Mouse (Mus musculus): ENCODE data around the gene Tsfm.
A peak's percentile ranks its signal among the peaks of the same experiment; 100 is the strongest.
"Not testable (repeated sequence)": the region's sequence is repeated elsewhere in the genome, so short reads cannot be mapped to it uniquely, and the experiment has no call there.

The Tsfm gene

DNA sequence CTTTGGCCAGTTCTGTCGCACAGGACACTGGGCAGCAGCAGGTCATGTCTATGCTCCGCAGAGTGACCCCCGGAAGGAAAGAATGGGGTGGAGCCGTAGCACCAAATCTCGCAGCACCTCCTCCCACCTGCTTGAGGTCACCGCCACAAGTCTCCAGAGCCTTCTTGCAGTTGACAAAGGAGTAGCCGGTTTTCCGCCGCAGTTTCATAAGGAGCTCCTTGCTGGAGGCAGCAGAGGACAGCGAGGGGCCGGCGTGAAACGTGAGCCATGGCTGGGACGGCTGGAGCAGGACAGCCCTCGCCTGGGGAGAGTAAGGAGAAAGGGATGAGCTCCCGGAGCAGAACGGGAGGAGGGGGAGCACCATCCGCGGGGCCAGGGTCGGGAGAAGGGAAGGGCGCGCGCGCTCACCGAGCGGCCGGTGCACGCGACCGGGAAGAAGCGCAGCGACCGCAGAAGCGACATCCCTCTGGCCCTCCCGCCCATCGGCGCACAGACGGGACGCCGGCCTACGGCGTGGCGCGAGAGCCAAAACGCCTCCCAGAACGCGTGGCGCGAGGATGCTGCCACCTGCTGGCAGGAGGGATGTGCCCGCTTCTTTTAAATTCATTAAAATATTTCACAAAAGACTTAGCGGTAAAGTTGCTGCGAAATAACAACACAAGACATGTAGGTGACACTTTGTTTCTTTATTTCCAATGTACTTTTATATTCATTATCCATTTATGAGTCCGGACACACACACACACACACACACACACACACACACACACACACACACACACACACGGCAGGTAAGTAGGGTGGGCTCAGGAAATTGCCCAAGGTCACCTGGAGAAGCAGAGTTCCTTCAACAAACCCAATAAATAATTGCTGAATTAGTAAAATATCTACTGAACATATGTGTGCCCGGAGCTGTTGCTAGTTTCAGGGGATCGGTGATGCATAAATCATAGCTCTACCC lies at the start of gene Tsfm:
TSS of gene Tsfm (minus strand) at position 505 of the 961 bp plus-strand sequence.
- peak; percentile 73 for DNase-seq (ENCODE audit: low read depth, low spot score)

DNA sequence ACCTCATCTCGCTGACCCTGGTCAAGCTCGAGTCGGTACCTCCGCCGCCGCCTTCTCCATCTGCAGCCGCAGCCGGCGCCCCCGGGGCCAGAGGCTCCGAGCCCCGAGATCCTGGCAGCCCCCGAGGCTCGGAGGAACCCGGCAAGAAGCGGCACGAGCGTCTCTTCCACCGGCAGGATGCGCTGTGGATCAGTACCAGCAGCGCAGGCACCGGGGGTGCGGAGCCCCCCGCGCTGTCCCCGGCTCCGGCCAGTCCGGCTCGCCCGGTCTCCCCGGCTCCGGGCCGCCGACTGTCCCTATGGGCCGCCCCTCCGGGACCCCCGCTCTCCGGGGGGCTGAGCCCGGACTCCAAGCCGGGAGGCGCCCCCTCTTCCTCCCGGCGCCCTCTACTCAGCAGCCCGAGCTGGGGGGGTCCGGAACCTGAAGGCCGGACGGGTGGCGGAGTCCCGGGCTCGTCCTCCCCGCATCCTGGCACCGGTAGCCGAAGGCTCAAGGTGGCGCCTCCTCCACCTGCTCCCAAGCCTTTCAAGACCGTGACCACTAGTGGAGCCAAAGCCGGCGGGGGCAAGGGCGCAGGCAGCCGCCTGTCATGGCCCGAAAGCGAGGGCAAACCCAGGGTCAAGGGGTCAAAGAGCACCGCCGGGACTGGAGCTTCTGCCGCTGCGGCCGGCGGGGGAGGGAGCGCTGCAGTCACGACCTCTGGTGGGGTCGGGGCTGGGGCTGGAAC lies 49.2 kb upstream of the Tsfm start:
- DNase-seq (ENCODE audit: low read depth, low spot score) = no peak

GRCm38 (mm10) chr10:127078677-127079575 lies 48.3 kb upstream of the Tsfm start:
- DNase-seq (ENCODE audit: low read depth, low spot score) = no peak

GRCm38 (mm10) chr10:127078001-127078676 lies 47.5 kb upstream of the Tsfm start:
- no peak for DNase-seq (ENCODE audit: low read depth, low spot score)

DNA sequence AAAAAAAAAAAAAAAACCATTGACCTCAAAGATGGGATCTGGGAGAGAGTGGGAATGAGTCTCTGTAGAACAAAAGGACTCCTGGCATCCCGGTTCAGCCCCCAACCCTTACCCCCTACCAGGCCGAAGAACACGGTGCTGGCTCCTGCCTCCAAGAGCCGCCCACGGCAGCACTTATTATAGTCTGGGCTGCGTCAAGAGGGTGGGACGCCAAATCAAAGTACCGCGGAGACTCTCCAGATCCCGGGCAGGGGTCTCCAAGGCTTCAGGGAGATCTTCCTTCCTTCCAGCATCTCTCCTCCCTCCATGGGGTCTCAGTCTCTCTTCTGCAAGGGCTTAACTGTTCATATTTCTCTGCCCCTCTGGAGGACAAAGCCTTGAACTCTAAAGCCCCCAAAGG lies 46.9 kb upstream of the Tsfm start:
- DNase-seq (ENCODE audit: low read depth, low spot score) = no peak

DNA sequence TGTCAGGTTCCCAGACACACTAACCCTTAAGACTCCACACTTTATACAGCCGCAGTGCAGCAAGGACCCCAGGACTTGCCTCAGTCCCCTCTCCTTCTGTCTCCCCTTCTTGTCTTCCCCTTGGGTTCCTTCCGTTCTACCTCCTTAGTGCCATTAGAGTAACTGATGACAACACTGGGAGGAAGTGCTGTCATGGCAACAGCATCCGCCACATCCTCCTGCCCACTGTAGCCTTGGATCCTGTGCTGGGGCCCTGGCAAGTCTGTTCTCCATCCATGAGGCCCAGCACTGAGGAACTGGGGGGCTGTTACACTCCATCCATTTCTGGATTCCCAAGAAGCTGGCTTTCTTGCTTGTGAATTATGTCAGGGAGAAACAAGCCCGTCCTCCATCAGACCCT lies 45.4 kb upstream of the Tsfm start:
- no peak for DNase-seq (ENCODE audit: low read depth, low spot score)

DNA sequence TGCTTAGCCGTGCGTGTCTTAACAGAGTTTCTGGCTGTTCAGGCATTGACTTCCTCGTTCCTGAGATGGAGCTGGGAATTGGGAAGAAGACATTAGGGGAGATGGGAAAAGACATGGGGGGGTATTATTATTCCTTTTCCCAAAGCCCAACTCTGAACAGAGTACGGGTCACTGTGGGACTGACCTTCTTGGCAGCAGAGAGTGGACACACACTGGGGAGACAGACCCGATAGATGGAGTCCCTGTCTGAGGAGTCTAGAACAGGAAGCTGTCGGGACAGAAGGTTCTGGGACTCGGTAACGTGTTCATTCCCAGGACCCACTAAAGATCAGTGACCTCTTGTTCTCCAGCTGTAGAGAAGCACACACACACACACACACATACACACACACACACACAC lies 45.0 kb upstream of the Tsfm start:
- no peak for DNase-seq (ENCODE audit: low read depth, low spot score)

DNA sequence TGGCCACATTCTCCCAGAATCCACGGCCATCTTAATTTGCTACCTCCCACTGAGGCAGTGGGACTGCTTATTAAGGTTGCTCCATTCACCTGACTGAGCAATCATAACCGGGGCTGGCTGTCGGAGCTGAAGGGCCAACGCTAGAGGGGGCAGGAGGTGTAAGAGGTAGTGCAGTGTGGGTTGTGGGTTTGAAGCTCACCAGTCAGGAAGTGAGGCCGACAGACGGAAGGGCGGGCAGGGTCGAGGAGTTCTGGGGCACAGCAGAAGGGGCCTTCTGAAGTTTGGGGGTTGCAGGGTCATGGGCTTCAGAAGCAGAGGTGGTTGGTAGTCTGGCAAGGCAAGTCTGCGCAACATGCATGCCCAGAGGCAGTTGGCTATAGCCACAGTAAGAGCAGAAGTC lies 44.4 kb upstream of the Tsfm start, which contains the start of gene Agap2:
TSS of gene Agap2 (plus strand) at position 205 of the 400 bp plus-strand sequence.
- DNase-seq (ENCODE audit: low read depth, low spot score) = no peak

DNA sequence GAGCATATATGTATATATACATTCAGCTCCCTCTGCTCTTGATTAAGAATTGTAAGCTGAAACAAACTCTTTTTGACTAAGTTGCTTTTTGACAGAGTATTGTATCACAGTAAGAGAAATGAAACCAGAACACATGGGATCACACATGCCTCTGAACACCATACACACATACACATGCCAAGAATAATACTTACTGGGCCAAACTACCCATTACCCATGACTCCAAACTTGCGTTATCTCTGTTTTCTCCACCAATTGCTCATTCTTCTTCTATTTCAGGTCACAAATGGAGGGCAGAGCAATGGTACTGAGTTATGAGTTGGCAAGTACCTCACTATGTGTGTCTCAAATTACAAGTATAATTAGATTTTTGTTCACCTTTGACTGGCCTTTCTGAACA lies 43.3 kb upstream of the Tsfm start:
- no peak for DNase-seq (ENCODE audit: low read depth, low spot score)

GRCm38 (mm10) chr10:127072969-127073368 lies 42.3 kb upstream of the Tsfm start:
- not testable (repeated sequence) for DNase-seq (ENCODE audit: low read depth, low spot score)

DNA sequence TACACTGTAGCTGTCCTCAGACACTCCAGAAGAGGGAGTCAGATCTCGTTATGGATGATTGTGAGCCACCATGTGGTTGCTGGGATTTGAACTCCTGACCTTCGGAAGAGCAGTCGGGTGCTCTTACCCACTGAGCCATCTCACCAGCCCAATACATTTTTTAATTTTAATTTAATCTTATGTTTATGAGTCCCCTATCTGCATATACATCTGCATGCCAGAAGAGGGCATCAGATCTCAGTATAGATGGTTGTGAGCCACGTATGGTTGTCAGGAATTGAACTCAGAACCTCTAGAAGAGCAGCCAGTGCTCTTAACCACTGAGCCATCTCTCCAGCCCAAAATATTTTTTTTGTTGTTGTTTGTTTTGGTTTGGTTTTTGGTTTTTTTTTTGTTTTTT lies 41.6 kb upstream of the Tsfm start:
- not testable (repeated sequence) for DNase-seq (ENCODE audit: low read depth, low spot score)

DNA sequence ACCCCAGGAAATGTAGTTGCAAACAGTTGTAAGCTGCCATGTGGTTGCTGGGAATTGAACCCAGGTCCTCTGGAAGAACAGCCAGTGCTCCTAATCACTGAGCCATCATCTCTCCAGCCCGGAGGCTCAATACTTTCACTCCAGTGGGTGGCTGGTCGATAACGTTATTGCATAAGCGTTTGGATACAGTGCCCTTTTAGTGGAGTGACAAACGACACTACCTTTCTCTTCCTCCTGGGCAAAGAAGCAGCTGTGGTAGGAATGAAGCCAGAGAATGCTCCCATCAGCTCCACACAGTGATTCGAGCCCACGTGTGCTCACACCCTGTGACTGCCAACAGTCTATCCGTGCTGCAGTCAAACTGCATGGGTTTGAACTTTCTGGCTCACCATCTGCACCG lies 40.6 kb upstream of the Tsfm start:
- no peak for DNase-seq (ENCODE audit: low read depth, low spot score)

DNA sequence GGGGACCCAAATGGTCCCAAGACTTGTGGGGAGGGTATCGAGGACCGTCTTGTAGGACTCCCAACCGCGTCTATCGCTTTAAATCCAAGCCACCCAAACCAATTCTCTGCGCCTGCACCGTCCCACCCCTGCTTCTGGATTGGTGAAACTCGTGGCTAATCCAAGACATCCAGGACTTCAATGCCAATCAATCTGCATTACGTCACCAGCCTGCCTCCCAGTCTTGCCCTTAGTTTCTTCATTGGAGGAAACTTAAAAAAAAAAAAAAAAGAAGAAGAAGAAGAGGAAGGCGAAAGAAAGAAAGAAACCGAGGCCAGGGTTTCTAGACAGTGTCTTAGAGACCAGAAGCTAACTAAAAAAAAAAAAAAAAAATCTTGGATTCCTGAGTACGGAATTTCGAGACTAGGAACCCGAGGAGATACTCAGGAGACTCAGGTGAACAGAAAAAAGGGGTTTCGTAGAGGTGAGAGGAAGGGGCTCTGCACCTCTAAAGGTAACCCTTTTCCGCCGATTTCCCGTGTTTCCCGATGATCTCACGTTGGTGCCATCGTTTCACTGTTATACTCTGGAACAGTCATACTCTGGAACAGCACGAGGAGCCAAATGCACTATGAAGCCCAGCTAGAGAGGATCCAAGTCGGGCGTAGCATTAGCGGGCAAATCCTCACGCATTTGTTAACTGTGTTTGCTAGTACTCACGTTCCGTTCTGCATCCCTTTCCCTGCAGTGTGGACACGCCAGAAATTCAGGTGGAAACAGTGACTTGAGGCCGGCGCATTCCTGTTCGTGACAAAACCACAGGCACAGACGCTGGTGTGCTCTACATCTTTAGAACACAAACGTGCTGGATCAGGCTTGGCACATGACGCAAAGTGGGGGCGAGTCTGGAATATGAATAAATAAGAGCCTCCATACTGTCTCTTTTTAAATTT lies 39.8 kb upstream of the Tsfm start, which contains the start of gene Tspan31:
TSS of gene Tspan31 (minus strand) at position 75 of the 932 bp plus-strand sequence.
- peak; percentile 75 for DNase-seq (ENCODE audit: low read depth, low spot score)

DNA sequence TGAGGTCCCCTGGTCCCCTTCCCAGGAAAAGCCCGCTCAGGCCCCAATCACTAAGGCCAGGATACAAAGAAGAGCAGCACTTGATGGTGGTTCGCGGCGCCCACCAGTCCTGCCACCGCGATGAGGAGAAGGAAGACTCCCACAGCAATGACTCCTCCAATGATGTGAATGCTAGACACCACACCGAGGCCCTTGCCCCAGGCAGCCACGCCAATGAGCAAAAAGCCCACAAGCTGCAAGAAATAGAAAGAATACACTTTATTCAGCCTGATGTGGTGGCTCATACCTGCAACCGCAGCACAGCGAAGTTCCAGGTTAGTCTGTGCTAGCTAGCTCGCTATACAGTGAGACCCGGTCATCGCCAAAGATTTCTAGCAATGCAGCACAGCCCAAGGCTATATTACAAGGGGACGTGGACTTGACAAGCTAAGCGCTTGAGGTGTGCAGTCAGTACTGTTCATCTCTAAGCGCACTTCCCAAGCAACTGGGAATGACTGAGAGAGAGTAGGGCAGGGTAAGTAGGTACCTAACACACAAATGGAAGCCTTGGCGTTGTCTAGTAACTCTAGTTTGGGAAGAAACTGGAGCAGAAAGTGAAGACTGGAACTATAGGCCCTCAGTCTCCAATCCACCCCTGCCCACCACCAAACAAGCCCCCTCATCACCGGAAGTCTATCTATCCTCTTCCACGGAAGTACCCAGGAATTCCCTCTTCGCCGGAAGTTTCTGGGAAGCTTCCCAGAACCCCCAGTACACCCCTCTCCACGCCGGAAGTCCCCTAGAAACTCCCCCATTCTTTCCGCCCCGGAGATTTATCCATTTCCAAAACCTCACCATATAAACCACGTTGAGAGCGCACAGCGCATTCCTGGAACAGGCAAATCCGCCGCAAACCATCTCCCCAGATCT lies 38.9 kb upstream of the Tsfm start:
- DNase-seq (ENCODE audit: low read depth, low spot score) = no peak

DNA sequence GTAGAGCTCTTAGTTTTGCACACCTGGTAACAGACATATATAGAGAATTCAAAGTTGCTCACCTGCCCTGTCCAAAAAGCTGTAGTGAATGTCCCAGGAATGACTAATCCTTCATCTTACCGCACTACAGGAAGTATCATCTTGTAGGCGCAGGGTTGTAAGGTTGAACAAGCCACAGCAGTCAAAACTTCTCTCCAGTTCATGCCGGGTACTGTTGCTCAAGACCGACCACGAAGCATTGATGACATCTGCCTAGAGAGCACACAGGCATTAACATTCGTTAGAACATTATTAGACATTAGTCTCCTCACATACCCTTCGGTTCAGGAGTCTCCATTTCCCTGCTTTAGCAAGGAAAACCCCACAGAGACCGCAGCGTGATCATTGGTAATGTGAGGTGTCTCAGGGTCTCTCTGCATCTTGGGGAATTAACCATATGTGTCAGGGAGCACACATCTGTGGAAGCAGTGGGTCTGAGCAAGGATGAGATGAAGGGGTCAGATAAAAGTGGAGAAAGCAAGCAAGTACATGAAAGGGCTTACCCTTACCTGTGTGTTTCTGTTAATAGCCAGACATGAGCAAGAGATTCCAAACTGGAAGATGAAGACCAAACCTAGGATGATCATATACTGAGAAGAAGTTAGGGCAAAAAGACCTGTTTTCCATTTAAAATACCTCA lies 37.9 kb upstream of the Tsfm start:
- no peak for DNase-seq (ENCODE audit: low read depth, low spot score)

DNA sequence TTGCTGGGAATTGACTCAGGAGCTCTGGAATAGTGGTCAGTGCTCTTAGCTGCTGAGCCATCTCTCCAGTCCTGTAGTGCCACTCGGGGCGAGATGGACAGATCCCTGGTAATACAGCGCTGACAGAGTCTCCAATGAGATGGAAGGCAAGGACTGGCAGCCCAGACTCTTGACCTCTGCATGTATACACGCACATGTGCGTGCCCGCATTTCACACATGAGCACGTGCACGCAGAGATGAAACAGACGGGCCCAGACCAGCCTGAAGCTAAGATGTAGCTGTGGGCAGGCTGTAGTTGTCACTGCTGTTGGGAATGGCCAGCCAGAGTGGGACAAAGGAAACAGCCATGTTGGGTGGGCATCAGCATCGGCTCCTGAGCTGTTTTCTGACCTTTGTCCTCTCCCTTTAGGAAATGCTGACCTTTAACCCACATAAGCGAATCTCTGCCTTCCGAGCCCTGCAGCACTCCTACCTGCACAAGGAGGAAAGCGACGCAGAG lies 35.9 kb upstream of the Tsfm start:
- DNase-seq (ENCODE audit: low read depth, low spot score) = no peak

DNA sequence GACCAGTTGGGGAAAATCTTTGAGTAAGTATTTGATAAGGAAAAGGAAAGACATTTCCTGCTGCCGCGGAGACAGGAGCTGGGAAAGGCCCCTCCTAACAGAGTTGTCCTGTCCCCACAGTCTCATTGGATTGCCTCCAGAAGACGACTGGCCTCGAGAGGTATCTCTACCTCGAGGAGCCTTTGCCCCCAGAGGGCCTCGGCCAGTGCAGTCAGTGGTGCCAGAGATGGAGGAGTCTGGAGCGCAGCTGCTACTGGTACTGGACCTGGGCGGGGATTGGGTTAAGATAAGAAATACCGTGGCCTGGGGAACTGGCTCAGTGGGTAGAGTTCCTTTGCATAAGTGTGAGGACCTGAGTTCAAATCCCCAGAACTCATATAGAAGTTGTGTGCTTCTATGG lies 35.3 kb upstream of the Tsfm start:
- DNase-seq (ENCODE audit: low read depth, low spot score) = no peak
